Mouse (Mus musculus): ENCODE data around the gene Zfand4. TPM values are rescaled to one million over a fixed set of nuclear protein-coding genes. Genes with fewer than 3 reads are reported as not detected.
"Not testable (repeated sequence)": the region's sequence is repeated elsewhere in the genome, so short reads cannot be mapped to it uniquely, and the experiment has no call there.

Zfand4 gene
- polyA plus RNA-seq (2015; fragmentation: Nextera tagmentation; extraction: Ambion mirVana), result 2.7 and 3.2 TPM in 2 replicates

DNA sequence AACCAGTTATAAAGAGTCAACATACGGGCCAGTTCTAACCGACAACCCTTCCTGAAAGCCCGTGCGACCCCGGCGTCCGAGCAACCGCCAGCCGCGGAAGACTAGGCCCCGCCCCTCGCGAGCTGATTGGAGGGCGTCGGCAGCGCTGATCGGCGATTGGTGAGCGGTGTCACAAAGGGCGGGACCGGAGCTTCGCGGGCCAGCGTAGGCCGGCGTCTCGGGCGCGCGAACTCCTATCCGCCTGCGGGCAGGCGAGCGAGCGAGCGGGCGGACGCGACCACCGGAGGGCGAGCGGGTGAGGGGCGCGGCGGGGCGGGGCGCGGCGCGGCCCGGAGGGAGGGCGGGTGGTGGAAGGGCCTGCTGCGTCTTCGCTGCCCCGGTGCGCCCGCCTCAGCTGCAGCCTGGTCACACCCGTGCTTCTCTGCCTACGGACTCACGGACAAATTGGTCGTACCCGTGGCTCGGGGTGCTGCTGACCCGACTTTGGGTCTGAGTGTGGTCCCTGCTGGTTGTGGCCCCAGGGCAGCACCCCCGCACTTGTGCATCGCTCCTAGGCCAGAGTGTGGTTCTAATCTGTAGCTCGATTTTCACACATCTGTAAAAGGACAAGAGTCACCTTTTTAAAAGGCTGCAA lies at the start of gene Zfand4:
Gene Zfand4, plus strand, starts transcription at position 205 of the 634 bp plus-strand sequence.
- Histone ChIP-seq H3K36me3 (ENCODE audit: control insufficient read depth, insufficient read depth, low read length) (peaks cover 4% of the 10 kb centered on the region), H3K9me3 (ENCODE audit: control insufficient read depth, low read length) (no peaks in the 10 kb centered on the region), H3K4me1 (ENCODE audit: control insufficient read depth, insufficient read depth, low read length) (no peaks in the 10 kb centered on the region), H3K9ac (ENCODE audit: low read depth, low read length) (peak within 1 kb of the TSS; percentile 76), H3K4me3 (ENCODE audit: low read length) (peak within 1 kb of the TSS; percentile 69), H3K4me2 (ENCODE audit: low read depth, low read length) (peak within 1 kb of the TSS; percentile 85), H3K27me3 (replicated peaks; ENCODE audit: control insufficient read depth, insufficient read depth, low read length) (no peaks in the 10 kb centered on the region), H3K27ac (ENCODE audit: low read length) (peak within 1 kb of the TSS; percentile 24; the same call in 1 of the 2 replicates)
- peak; percentile 99 for ATAC-seq
- under 1% methylated on average over 65 of the region's 67 CpGs for WGBS

DNA sequence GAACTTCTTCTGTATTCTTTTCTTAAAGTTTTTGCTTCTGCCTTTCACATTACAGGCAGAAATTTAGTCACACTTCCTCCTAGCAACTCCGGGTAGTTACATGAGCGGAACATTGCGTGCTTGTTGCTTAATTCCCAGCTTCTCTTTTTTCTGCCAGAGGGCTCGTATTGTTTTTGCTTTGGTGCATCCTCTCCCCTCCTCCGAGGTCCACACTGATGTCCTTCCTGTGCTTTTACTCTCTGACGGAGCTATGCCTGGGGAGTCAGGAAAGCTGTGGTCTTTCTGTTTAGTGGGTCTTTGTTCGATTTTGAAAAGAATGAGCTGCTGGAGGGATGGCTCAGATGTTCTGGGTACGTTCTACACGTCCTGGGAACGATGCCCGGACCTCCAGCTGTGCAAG lies 36.3 kb upstream of the Zfand4 start:
- no peaks in the 10 kb centered on the region for H3K9me3 ChIP-seq (ENCODE audit: control insufficient read depth, low read length)
- no peak overlapping the region for H3K27ac ChIP-seq (ENCODE audit: low read length)
- no peak for ATAC-seq
- H3K4me1 ChIP-seq (ENCODE audit: control insufficient read depth, insufficient read depth, low read length), result no peaks in the 10 kb centered on the region
- no peak overlapping the region for H3K4me3 ChIP-seq (ENCODE audit: low read length)
- H3K4me2 ChIP-seq (ENCODE audit: low read depth, low read length), result no peak overlapping the region
- H3K36me3 ChIP-seq (ENCODE audit: control insufficient read depth, insufficient read depth, low read length), result peaks cover 15% of the 10 kb centered on the region
- WGBS, result 85% methylated on average over 11 of the region's 11 CpGs
- H3K27me3 ChIP-seq (replicated peaks; ENCODE audit: control insufficient read depth, insufficient read depth, low read length), result no peaks in the 10 kb centered on the region
- no peak overlapping the region for H3K9ac ChIP-seq (ENCODE audit: low read depth, low read length)

GRCm38 (mm10) chr6:116228785-116229525 lies 35.1 kb upstream of the Zfand4 start:
- Histone ChIP-seq H3K27ac (ENCODE audit: low read length) (no peak overlapping the region), H3K4me2 (ENCODE audit: low read depth, low read length) (no peak overlapping the region), H3K9ac (ENCODE audit: low read depth, low read length) (no peak overlapping the region), H3K36me3 (ENCODE audit: control insufficient read depth, insufficient read depth, low read length) (peaks cover 13% of the 10 kb centered on the region), H3K9me3 (ENCODE audit: control insufficient read depth, low read length) (no peaks in the 10 kb centered on the region), H3K4me3 (ENCODE audit: low read length) (no peak overlapping the region), H3K27me3 (replicated peaks; ENCODE audit: control insufficient read depth, insufficient read depth, low read length) (no peaks in the 10 kb centered on the region), H3K4me1 (ENCODE audit: control insufficient read depth, insufficient read depth, low read length) (no peaks in the 10 kb centered on the region)
- 64% methylated on average over 12 of the region's 12 CpGs for WGBS
- no peak for ATAC-seq

GRCm38 (mm10) chr6:116234821-116235220 lies 29.2 kb upstream of the Zfand4 start:
- not testable (repeated sequence) for H3K4me2 ChIP-seq (ENCODE audit: low read depth, low read length); H3K4me1 ChIP-seq (ENCODE audit: control insufficient read depth, insufficient read depth, low read length); ATAC-seq; H3K9me3 ChIP-seq (ENCODE audit: control insufficient read depth, low read length); H3K9ac ChIP-seq (ENCODE audit: low read depth, low read length); H3K4me3 ChIP-seq (ENCODE audit: low read length); H3K27me3 ChIP-seq (replicated peaks; ENCODE audit: control insufficient read depth, insufficient read depth, low read length); H3K27ac ChIP-seq (ENCODE audit: low read length)
- H3K36me3 ChIP-seq (ENCODE audit: control insufficient read depth, insufficient read depth, low read length), result peaks cover 10% of the 10 kb centered on the region
- 87% methylated on average over 2 of the region's 2 CpGs for WGBS

GRCm38 (mm10) chr6:116235336-116235735 lies 28.7 kb upstream of the Zfand4 start:
- no peak for ATAC-seq
- Histone ChIP-seq H3K36me3 (ENCODE audit: control insufficient read depth, insufficient read depth, low read length) (peaks cover 10% of the 10 kb centered on the region), H3K4me1 (ENCODE audit: control insufficient read depth, insufficient read depth, low read length) (no peaks in the 10 kb centered on the region), H3K9me3 (ENCODE audit: control insufficient read depth, low read length) (no peaks in the 10 kb centered on the region), H3K9ac (ENCODE audit: low read depth, low read length) (no peak overlapping the region), H3K4me2 (ENCODE audit: low read depth, low read length) (no peak overlapping the region), H3K27me3 (replicated peaks; ENCODE audit: control insufficient read depth, insufficient read depth, low read length) (no peaks in the 10 kb centered on the region), H3K27ac (ENCODE audit: low read length) (no peak overlapping the region), H3K4me3 (ENCODE audit: low read length) (no peak overlapping the region)
- 84% methylated on average over 5 of the region's 5 CpGs for WGBS

DNA sequence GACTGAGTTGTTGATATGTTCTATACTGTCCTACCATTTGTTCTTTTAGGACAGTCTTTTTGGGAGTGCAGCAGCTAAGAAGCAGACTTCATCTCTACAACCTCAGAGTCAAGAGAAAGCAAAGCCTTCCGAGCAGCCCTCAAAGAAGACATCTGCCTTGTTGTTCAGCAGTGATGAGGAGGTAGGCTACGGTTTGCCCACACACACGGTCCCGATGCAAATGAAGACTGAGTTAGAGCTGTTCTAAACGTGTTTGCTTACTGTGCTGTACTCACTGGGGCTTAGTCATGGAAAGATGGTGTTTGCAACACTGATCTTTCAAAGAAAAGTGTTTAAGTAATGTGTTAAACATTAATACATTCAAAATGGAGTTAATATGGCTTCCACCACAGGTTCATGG lies 25.9 kb upstream of the Zfand4 start:
- H3K9me3 ChIP-seq (ENCODE audit: control insufficient read depth, low read length), result no peaks in the 10 kb centered on the region
- H3K27me3 ChIP-seq (replicated peaks; ENCODE audit: control insufficient read depth, insufficient read depth, low read length), result no peaks in the 10 kb centered on the region
- no peak for ATAC-seq
- H3K4me2 ChIP-seq (ENCODE audit: low read depth, low read length), result no peak overlapping the region
- no peak overlapping the region for H3K27ac ChIP-seq (ENCODE audit: low read length)
- H3K36me3 ChIP-seq (ENCODE audit: control insufficient read depth, insufficient read depth, low read length), result peaks cover 12% of the 10 kb centered on the region
- no peak overlapping the region for H3K4me3 ChIP-seq (ENCODE audit: low read length)
- H3K4me1 ChIP-seq (ENCODE audit: control insufficient read depth, insufficient read depth, low read length), result no peaks in the 10 kb centered on the region
- no peak overlapping the region for H3K9ac ChIP-seq (ENCODE audit: low read depth, low read length)
- WGBS, result 91% methylated on average over 5 of the region's 5 CpGs

DNA sequence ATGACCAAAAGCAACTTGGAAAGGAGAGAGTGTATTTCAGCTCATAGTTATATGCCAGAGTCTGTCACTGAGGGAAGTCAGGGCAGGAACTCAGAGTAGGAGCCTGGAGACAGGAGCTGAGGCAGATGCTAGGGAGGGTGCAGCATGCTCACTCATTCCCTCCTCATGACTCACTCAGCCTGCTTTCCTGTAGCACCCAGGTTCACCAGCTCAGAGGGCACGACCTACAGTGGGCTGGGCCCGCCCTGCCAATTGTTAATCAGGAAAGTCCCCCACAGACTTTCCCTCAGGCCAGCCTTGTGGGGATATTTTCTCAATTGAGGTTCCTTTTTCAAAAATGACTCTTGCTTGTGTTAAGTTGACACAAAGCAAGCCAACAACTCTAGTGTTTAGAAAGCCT lies 23.7 kb upstream of the Zfand4 start:
- H3K9ac ChIP-seq (ENCODE audit: low read depth, low read length), result no peak overlapping the region
- H3K27ac ChIP-seq (ENCODE audit: low read length), result no peak overlapping the region
- H3K4me2 ChIP-seq (ENCODE audit: low read depth, low read length), result no peak overlapping the region
- no peak overlapping the region for H3K4me3 ChIP-seq (ENCODE audit: low read length)
- no peaks in the 10 kb centered on the region for H3K9me3 ChIP-seq (ENCODE audit: control insufficient read depth, low read length)
- peaks cover 12% of the 10 kb centered on the region for H3K36me3 ChIP-seq (ENCODE audit: control insufficient read depth, insufficient read depth, low read length)
- WGBS, result 74% methylated on average over 2 of the region's 2 CpGs
- no peaks in the 10 kb centered on the region for H3K4me1 ChIP-seq (ENCODE audit: control insufficient read depth, insufficient read depth, low read length)
- H3K27me3 ChIP-seq (replicated peaks; ENCODE audit: control insufficient read depth, insufficient read depth, low read length), result no peaks in the 10 kb centered on the region
- ATAC-seq, result no peak

GRCm38 (mm10) chr6:116259649-116260048 lies 4.4 kb upstream of the Zfand4 start:
- no peak overlapping the region for H3K9ac ChIP-seq (ENCODE audit: low read depth, low read length)
- no peak overlapping the region for H3K27ac ChIP-seq (ENCODE audit: low read length)
- H3K27me3 ChIP-seq (replicated peaks; ENCODE audit: control insufficient read depth, insufficient read depth, low read length), result no peaks in the 10 kb centered on the region
- no peak overlapping the region for H3K4me3 ChIP-seq (ENCODE audit: low read length)
- no peak for ATAC-seq
- H3K36me3 ChIP-seq (ENCODE audit: control insufficient read depth, insufficient read depth, low read length), result peaks cover 9% of the 10 kb centered on the region
- H3K4me2 ChIP-seq (ENCODE audit: low read depth, low read length), result no peak overlapping the region
- WGBS, result 95% methylated on average over 4 of the region's 4 CpGs
- H3K9me3 ChIP-seq (ENCODE audit: control insufficient read depth, low read length), result no peaks in the 10 kb centered on the region
- H3K4me1 ChIP-seq (ENCODE audit: control insufficient read depth, insufficient read depth, low read length), result no peaks in the 10 kb centered on the region

DNA sequence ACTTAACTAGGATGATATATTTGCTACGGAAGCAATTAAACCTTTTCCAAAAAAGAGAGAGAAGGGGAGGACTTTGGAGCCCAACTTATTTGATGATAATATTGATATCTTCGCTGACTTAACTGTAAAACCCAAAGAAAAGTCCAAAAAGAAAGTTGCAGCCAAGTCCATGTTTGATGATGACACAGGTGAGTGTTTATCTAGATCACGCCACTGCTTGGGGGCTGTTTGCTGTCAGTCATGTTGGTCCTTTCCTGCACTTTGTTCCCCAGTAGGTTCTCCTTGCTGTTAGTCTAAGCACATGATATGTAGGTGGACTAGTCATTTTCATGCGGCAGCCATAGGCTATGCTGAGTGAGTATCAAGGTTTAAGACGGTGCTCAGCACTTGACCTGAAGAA lies 3.5 kb upstream of the Zfand4 start:
- WGBS, result 92% methylated on average over 5 of the region's 5 CpGs
- no peak for ATAC-seq
- H3K4me1 ChIP-seq (ENCODE audit: control insufficient read depth, insufficient read depth, low read length), result no peaks in the 10 kb centered on the region
- H3K4me2 ChIP-seq (ENCODE audit: low read depth, low read length), result no peak overlapping the region
- H3K27ac ChIP-seq (ENCODE audit: low read length), result no peak overlapping the region
- H3K27me3 ChIP-seq (replicated peaks; ENCODE audit: control insufficient read depth, insufficient read depth, low read length), result no peaks in the 10 kb centered on the region
- no peak overlapping the region for H3K9ac ChIP-seq (ENCODE audit: low read depth, low read length)
- H3K9me3 ChIP-seq (ENCODE audit: control insufficient read depth, low read length), result no peaks in the 10 kb centered on the region
- H3K4me3 ChIP-seq (ENCODE audit: low read length), result no peak overlapping the region
- H3K36me3 ChIP-seq (ENCODE audit: control insufficient read depth, insufficient read depth, low read length), result peaks cover 9% of the 10 kb centered on the region

All from intestine, embryonic 16.5 days (tissue).